Mouse (Mus musculus) olfactory bulb, adult 2 months (tissue): ENCODE measurements around the gene Ipo13.

Experiments
- CTCF ChIP-seq: fragments of 200-500 bp; IDR thresholded peaks from 2 replicates; pipeline ENCODE4 v1.5.1; 2012; ENCODE audit warnings: low read depth, mild to moderate bottlenecking, low read length, moderate library complexity; ENCODE audit not compliant: insufficient read depth
- POLR2A ChIP-seq: fragments of 200-500 bp; IDR thresholded peaks from 2 replicates; pipeline ENCODE4 v1.6.1; 2012; ENCODE audit warnings: mild to moderate bottlenecking, low read depth, low read length, moderate library complexity; ENCODE audit not compliant: insufficient read depth

GRCm38 (mm10) chr4:117926545-117927482, 12.0 kb upstream of the Ipo13 start:
- TF ChIP-seq CTCF (no peak), POLR2A (peak; percentile 91)
